Mouse (Mus musculus): ENCODE measurements around the gene Nacc1.

Gene Nacc1

DNA sequence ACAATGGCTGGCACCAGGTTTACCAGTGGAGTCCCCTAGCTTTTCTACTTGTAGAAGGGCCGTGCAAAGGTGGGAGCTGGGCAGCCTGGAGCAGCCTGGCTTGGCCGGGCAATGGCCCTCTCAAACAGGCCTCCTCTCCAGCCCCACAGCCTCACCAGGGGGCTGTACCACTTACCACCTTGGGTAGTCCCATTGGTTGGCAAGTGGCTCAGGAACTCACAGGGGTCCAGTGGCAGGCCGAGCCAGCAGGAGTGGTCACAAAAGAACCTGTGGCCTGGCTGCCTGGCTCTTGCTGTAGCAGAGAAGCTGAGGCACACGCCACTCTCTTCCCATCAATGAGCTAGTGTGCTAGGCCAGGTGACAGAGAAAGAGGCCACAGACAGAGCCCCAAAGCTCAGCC lies 26.5 kb upstream of the Nacc1 start:
- no peak for DNase-seq (ENCODE audit: low read depth)

DNA sequence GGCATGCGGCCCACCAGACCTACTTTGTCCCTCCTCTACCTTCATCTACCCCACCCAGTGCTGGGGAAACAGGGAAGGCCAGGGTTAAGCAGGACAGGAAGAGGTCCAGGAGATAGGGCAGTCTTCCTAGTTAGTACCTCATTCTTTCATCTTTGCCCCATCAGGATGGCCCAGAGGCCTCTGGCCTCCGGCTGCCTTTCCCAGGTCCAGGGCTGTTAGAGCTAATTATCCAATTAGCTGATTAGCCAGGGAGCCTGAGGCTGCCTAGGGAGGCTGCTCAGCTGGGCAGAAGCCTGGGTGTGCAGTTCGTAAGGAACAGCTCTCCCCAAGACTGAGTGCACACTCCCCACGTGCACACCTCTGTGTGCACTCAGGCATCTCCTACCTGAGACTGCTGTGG lies 25.7 kb upstream of the Nacc1 start:
- no peak for DNase-seq (ENCODE audit: low read depth)

DNA sequence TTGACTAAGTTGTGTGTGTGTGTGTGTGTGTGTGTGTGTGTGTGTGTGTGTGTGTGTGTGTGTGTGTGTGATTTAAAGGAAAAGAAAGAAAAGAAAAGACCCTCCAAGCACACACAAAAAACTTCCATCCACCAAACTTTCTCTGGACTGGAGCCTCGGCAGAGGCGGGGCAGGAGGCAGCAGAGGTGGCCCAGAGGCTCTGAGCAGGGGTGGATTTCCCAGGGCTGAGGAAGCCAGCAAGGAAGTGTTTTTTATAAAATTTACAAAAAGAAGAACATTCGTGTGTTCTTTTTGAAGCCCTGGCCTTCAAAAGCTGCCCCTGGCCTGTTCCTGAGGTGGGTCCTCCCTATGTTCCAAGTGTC lies 25.1 kb upstream of the Nacc1 start:
- no peak for DNase-seq (ENCODE audit: low read depth)

DNA sequence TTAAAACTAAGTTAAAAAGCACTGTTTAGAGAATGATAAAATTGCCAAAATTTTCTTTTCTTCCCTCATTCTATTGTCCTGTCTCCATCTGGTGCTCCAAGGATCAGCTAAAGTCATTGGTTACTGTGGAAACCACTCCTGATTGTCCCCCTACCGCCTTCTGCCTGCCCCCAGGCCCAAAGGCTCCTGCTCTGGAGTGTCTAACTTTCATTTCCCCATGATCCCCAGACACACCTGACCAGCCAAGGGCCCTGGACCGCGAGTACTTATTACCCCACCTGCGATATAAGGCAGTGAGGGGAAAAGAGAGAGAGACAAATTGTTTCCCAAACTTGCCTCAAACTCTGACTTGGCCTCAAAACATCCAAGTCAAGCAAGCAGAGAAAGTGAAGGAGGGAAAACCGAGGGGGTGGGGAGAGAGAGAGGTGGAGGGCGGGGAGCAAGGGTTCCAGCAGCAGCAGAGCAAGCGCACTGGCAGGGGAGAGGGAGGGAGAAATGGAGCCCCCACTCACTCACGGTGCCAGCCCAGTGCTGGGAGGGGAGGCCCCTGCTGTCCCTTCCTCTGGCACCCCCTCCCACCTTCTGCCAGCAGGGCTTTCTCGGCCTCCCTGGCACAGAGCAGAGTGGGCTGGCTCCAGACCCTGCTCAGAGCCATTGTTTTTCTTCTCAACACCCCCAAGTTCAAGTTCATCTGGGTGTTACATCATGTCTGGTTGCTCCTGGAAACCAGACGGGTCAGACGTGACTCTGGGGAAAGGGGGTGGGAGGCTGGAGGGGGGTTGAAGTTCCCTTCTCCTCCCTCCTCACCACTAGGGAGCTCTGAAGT lies 24.5 kb upstream of the Nacc1 start:
- no peak for DNase-seq (ENCODE audit: low read depth)

DNA sequence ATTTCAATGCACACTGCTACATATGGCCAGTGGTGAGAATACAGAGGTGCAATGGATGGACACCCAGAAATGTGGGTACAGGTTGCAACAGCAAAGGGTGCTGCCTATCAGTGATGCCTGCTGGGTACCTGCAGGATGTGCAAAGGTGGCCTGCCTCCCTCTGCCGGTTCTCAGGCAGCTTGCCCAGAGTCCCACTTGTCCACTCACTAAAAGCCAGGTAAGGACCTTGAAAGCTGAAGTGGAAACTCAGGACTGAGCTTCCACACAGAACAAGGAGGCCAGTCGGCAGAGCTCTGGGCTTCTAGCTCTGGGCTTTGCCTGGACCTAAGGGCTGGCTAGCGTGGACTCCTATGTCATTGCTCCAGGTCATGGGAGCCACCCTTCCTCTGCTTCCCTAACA lies 23.6 kb upstream of the Nacc1 start:
- no peak for DNase-seq (ENCODE audit: low read depth)

DNA sequence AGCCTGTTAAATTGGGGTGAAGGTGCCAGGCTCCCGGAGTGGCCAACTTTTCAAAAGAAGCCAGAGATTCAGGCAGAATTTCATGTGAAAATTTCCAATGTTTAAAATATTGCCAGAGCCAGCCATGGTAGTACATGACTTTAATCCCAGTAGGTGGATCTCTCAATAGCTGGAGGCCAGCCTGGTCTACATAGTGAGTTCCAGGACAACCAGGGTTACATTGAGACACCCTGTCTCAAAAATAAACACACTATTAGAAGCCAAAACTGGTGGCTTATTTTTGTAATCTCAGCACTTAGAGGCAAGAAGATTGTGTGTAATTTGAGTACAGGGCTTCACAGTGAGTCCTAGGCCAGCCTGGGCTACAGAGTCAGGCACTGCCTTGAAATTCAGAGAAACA lies 22.3 kb upstream of the Nacc1 start:
- no peak for DNase-seq (ENCODE audit: low read depth)

DNA sequence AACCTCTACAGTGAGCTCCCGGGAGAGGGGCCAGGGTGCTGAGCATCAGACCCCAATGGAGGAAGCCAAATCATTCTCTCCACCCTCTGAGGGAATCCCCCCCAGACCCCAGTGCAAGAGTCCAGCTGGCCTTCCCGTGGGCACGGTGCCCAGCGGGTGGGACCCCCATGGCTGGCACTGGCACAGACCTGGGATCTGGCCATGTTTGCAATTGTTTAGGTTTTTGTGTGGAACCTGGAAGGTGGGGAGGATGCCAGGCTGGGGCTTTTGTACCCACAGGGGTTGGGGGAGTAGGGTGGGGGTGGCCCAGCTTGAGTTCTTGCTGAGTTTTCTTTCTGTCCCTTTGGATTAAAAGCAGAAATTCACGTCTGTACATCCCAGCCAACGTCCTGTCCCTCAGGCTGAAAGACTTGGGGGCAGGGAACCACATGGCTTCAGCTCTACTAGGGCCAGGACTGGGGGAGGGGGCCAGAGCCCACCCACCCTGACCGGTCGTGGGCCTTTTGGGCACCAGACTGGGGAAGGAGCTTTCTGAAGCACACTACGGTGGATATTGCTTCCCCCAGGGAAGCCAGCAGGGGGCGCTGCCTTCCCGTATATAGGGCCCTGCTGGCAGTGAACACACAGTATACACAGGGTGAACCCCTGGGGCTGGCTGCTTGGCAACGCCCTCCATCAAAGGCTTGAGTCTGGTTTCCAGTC lies 21.3 kb upstream of the Nacc1 start:
- DNase-seq (ENCODE audit: low read depth), result peak; percentile 93

DNA sequence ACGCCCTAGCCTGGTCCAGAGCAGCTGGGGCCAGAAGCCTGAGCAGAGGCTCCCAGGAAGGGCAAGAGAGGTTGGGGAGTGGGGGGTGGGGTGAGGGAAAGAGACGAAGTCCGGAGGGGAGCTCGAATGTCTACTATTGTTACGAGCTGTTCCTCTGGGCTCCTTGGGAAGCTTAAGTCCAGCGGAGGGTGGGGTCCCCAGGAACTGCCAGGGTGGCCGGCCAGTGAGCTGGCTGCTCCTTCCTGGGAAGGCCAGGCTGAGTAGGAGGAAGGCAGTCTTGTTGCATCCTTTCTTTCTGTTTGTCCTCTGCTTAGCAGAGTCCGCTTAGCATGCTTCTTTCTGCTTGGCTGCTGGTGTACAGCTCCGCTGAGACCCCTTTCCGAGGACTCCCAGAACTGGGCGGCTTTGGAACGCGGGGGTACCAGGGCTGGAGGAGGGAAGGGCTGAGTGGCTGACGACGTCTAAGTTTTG lies 20.4 kb upstream of the Nacc1 start:
- no peak for DNase-seq (ENCODE audit: low read depth)

DNA sequence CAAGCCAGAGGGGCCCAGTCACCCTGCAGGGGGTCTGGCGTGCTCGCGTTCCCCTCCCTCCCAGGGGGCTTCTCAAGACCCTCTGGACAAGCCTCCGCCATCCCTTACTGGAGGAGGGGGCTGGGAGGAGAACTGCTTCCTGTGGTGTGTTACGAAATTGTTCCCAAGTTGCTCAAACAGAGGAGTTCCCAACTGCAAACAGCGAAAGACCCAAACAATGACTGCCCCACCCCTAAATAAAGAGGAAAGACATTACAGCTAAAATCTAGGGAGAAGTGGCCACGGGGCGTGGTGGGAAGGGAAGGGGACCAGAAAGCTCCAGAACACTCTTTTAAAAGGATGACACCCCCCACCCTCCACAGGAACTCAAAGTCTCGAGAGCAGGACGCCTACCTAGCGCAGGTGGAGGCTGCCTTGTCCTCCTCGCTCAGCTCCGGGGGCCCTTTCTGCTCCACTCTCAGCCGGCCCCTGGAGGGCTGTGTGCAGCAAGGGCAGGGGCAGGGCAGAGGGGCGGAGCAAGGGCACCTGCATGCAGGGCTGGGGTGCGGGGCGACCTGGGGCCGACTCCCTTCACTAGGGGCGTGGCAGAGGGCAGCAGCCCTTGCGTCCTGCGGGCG lies 19.7 kb upstream of the Nacc1 start:
- peak; percentile 44 for DNase-seq (ENCODE audit: low read depth)

DNA sequence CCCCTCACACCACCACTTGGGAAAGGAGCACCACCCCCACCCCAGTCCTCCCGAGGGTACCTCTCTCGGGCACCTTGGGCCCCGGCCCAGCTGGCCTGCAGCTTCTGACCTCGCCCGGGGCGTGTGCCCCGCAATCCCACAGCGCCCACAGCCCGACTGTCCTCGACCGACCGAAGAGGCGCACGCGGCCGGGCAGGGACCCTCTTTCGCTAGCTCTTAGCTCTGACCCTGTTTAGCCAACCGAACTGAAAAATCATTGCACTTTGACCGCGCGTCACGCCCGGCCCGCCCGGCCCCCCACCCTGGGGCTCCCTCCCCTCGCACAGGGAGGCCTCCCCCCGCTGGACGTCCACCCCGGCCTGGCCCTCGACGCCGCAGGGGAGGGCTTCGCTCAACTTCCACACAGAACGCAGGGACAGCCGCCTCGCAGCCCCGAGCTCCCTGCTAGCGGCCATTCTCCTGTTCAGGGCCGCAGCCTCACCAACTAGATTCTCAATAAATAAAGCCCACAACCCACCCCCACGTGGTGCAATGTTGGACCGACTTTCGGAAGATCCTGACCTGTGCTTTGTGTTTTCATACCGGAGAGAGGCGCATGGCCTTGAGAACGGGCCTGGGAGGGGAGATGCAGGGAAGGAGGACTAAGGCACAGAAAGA lies 19.1 kb upstream of the Nacc1 start:
- DNase-seq (ENCODE audit: low read depth), result peak; percentile 41

DNA sequence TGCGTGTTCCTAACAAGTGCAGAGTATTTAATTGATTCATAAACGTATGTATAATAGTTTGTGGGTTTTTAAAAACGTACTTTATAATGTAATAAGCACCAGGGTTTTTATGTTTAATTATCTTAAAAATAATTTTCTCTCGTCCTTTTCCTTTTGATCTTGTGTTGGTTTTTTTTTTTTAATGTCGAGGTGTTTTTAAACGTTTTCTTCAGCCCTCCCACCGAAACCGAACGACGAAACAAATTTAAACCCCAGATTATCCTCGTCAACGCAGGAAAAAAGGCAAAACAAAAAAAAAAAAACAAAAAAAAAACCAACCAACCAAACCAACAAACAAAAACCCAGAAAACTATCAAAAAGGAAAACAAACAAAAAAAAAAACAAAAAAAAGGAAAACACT lies 18.3 kb upstream of the Nacc1 start:
- no peak for DNase-seq (ENCODE audit: low read depth)

DNA sequence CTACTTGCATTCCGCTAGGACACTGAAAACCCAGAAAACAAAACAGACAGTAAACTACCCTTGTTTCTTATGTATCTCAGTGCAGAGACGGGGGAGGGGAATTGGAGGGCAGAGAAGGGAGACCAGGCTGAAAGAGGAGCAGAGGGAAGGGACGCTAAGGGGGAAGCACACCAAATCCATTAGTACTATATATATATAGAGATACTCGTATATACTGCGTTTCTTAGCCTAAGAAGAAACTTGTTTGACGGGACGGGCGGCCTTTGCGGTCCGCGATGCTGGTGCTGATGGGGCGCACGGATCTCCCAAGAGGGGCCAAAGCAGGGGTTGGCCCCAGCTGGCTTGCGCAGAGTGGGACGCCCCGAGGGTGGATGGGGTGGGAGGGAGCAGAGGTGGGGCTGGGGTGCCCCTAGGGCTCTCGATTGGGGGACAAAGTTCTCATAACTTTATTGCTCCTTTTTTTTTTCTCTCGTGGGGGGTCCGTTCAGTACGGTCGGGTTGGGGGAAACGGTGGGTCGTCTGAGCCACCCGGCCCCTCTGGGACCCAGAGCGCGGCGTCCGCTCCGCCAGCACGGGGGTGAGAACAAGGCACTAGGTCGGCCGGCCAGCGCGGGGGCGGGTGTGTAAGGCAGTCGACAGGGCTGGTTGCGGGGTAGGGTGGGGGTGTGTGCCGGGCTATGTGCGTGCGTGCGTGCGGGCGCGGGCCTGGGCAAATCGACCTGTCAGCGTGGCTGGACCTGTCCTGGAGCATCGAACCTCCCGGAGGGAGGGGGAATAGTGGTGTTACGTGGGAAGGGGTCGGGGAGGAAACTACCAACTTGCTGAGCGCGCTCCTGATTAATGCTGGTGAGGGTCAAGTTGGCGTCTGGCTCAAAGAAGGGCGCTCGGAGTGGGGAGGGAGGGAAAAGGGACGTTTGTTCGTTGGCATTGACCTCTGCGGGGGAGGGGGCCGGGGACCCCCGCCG lies 17.5 kb upstream of the Nacc1 start:
- DNase-seq (ENCODE audit: low read depth), result no peak

DNA sequence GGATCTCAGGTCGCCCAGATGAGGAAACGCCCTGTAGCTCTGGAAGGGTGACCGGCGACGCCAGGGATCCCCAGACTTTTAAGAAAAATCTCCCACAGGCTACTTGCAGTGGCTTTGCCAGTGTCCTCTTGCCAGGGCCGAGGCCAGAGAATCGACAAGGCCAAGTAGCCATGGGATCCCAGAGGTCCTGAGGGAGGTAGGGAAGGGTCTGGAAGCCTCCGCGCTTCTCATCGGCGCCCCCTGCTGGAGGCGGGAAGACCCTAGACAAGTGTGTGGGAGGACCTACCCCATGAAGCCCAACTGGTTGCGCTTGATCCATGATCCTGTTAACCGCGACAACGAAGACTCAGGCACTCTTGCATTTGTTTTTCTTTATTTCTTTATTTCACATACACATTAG lies 16.7 kb upstream of the Nacc1 start:
- peak; percentile 89 for DNase-seq (ENCODE audit: low read depth)

DNA sequence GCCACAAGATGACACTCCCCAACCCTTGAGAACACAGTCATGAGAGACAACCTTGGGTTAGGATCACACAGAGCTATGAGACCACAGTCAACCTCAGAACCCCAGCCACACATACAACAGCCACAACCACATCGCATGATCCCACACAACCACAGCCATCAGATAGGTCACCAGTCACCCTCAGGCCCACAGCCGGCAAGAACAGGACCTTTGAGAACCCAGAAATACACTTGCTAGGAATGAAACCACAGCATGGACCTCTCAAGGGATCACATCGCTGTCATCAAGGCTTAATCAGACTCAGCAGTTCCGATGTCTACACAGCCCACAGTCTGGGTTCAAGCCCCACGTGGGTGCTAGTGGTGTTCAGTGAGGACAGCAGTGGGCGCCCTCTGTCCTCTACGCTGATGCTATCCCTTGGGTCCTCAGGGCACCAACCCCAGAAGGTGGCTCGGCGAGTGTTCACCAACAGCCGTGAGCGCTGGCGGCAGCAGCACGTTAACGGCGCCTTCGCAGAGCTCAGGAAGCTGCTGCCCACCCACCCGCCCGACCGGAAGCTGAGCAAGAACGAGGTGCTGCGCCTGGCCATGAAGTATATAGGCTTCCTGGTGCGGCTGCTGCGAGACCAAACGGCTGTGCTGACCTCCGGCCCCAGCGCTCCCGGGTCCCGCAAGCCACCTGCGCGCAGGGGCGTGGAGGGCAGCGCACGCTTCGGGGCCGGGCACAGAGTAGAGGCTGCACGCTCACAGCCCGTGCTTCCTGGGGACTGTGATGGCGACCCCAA lies 16.0 kb upstream of the Nacc1 start:
- DNase-seq (ENCODE audit: low read depth), result peak; percentile 64

DNA sequence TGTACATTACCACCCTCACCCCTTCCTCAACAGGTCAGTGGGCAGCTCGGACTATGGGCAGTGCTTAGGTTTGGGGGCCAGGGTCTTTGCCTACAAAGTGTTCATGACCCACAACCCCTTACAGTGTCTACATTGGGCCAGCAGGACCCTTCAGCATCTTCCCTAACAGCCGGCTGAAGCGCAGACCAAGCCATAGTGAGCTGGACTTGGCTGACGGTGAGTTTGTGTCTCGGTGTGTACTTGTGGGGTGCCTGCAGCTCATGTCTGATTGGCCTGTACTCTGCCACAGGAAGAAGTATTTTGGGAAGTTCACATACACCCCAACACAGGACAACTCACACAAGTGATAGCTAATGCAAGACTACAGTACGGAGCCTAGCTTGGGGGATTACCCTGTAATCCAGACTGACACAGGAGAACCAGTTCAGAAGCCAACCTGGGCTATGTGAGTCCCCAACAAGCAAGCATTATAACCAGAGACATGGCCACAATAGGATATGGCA lies 15.4 kb upstream of the Nacc1 start:
- no peak for DNase-seq (ENCODE audit: low read depth)

DNA sequence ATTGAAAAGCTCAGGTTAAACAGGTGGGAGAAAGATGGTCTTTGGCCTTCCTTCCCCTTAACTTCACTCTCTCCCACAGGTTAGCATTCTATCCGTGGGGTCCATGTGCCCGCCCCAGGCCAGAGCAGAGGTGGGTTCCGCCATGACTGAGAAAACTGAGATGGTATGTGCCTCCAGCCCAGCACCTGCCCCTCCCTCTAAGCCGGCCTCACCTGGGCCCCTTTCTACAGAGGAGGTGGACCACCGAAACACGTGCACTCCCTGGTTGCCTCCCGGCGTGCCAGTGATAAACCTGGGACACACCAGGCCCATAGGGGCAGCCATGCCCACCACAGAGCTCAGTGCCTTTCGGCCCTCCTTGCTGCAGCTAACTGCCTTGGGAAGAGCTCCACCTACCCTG lies 14.9 kb upstream of the Nacc1 start:
- DNase-seq (ENCODE audit: low read depth), result no peak

DNA sequence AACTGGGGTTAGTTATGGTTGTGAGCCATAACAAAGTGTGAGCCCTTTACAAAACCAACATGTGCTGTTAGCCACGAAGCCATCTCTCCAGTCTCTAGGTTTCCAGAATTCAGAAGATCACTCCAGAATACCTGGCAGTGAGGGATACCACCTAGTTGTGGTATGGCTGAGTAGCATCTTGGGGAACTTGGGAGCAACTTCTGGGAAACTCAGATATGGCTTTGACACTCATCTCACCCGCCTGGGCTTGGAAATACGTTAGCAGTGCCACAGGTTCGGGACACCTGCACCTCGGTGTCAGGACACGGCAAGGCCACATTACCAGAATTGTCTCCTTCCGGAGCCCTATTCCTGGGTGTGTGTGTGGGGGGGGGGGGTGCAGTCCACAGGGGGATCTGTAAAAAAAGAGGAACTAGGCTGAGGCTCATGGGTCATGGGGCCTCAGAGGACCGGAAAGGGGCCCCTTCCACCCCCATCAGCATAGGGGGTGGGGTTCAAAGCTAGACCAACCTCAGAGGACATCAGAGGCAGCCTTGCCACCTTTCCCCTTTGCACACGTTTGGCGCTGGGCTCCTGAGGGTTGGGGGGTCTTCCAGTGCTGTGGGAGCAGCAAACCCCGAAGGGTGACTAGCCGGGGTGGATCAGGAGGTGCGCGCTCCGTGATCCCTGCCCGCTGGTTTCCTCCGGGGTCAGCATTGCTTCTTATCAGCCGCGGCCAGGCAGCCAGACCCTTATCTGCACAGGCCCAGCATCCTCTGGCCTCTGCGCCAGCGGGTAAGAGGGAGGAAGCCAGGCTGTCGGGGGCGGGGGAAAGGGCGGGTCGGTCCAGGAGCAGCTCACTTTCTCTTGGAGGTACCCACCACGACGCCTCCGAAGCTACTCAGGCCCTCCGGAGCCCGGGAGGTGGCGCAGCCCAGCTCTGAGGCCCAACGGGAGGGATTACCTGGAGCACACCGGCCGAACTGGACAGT lies 13.6 kb upstream of the Nacc1 start, which contains the start of gene Lyl1:
Gene Lyl1 (plus strand): TSS at position 517 of the 971 bp plus-strand sequence.
- peak; percentile 50 for DNase-seq (ENCODE audit: low read depth)

DNA sequence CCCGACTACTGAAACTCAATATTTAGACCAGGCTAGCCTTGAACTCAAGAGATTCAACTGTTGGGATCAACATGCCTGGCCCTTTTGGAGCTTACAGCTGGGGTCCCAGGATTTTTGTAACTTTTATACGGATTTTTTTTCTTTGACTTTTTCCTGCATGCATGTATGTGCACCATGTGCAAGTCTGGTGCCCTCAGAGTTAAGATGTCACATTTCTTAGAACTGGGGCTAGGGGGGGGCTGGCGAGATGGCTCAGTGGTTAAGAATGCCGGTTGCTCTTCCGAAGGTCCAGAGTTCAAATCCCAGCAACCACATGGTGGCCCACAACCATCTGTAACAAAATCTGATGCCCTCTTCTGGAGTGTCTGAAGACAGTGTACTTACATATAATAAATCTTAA lies 12.9 kb upstream of the Nacc1 start:
- no peak for DNase-seq (ENCODE audit: low read depth)

DNA sequence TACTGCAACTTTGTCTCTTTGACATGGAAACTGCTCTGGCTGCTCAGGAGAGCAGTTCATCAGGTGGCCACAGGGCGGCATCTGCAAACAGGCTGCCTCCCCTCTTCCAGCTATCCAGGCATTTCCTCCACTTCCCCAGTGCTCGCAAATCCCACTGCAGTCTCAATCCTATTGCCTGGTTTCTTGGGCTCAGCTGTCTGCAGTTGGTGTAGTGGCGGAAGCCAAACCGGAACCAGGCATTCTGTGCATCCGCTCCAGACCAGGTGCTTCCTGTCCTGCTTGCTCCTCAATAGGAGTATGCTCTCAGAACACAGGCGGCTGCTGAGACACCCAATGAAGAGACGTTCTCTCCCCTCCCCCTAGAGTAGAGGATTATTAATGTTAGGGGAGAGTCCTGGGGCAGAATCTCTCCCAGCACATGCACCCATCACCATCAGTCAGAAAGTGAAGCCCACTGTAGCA lies 12.2 kb upstream of the Nacc1 start:
- peak; percentile 61 for DNase-seq (ENCODE audit: low read depth)
